Mouse (Mus musculus): ENCODE data around the gene Il20ra.

- TF ChIP-seq CTCF (IDR thresholded peaks at IDR 0.05; ENCODE audit: borderline replicate concordance, control insufficient read depth, extremely low read depth, insufficient read depth, low read length, poor library complexity): no peak
- TF ChIP-seq POLR2A (IDR thresholded peaks at IDR 0.05; ENCODE audit: control insufficient read depth, extremely low read depth, insufficient read depth, low read length, poor library complexity): no peak
These were observed 24.7 kb upstream of the Il20ra start for GRCm38 (mm10) chr10:19687686-19688085.
